Mouse (Mus musculus): ENCODE data around the gene Pou3f1. TPM values are rescaled to one million over a fixed set of nuclear protein-coding genes. Genes with fewer than 3 reads are reported as not detected.

The Pou3f1 gene
- polyA plus RNA-seq, 1 experiment from 2014 or later = 0.10 TPM

- Histone ChIP-seq H3K9ac (replicated peaks; ENCODE audit: low read depth, low read length) (no peak overlapping the region), H3K9me3 (ENCODE audit: control insufficient read depth, low read depth, low read length) (no peaks in the 10 kb centered on the region), H3K36me3 (ENCODE audit: control insufficient read depth, insufficient read depth, low read length) (no peaks in the 10 kb centered on the region), H3K4me1 (ENCODE audit: control insufficient read depth, insufficient read depth, low read length) (0 out of 2 replicates have a peak, but pooled peaks cover 7% of the 10 kb centered on the region), H3K27me3 (ENCODE audit: control insufficient read depth, insufficient read depth, low read length) (no peaks in the 10 kb centered on the region), H3K27ac (ENCODE audit: low read length) (no peak overlapping the region), H3K4me2 (replicated peaks; ENCODE audit: low read depth, low read length) (no peak overlapping the region), H3K4me3 (ENCODE audit: low read depth, low read length) (no peak overlapping the region)
- no peak for ATAC-seq (ENCODE audit: insufficient number of reproducible peaks, insufficient read depth, low FRiP score, low read depth)
- WGBS = 84% methylated on average over 9 of the region's 9 CpGs
Observed at GRCm38 (mm10) chr4:124643859-124644258, 12.7 kb upstream of the Pou3f1 start.

- H3K4me3 ChIP-seq (ENCODE audit: low read depth, low read length) = no peak overlapping the region
- H3K9ac ChIP-seq (replicated peaks; ENCODE audit: low read depth, low read length) = no peak overlapping the region
- H3K27ac ChIP-seq (ENCODE audit: low read length) = no peak overlapping the region
- no peaks in the 10 kb centered on the region for H3K27me3 ChIP-seq (ENCODE audit: control insufficient read depth, insufficient read depth, low read length)
- no peaks in the 10 kb centered on the region for H3K36me3 ChIP-seq (ENCODE audit: control insufficient read depth, insufficient read depth, low read length)
- peak; percentile 66; the same call in 1 of the 2 replicates for ATAC-seq (ENCODE audit: insufficient number of reproducible peaks, insufficient read depth, low FRiP score, low read depth)
- whole genome bisulfite sequencing = 10% methylated on average over 3 of the region's 3 CpGs
- 0 out of 2 replicates have a peak, but pooled peaks cover 7% of the 10 kb centered on the region for H3K4me1 ChIP-seq (ENCODE audit: control insufficient read depth, insufficient read depth, low read length)
- no peak overlapping the region for H3K4me2 ChIP-seq (replicated peaks; ENCODE audit: low read depth, low read length)
- no peaks in the 10 kb centered on the region for H3K9me3 ChIP-seq (ENCODE audit: control insufficient read depth, low read depth, low read length)
Observed at GRCm38 (mm10) chr4:124644974-124645433, 11.6 kb upstream of the Pou3f1 start.

DNA sequence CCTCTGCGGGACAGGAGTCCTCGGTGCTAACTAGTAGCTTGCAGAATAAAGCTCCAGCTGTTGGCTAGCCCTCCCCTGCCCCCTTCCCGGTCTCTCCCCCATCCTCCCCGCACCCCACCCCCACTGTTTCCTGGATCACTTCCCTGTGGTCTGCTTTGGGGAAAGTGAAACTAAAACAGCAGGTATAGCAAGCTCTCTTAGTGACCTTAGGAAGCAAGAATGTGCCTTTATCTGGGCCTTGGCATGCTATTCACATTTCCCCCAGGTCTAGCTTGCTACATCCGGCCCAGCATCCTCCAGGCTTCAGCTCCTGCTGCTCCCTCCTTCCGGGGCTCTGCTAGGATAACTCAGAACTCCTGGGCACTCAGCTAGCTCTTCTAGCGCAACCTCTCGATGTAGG lies 10.0 kb upstream of the Pou3f1 start:
- no peak overlapping the region for H3K27ac ChIP-seq (ENCODE audit: low read length)
- no peak overlapping the region for H3K4me3 ChIP-seq (ENCODE audit: low read depth, low read length)
- no peaks in the 10 kb centered on the region for H3K36me3 ChIP-seq (ENCODE audit: control insufficient read depth, insufficient read depth, low read length)
- no peak for ATAC-seq (ENCODE audit: insufficient number of reproducible peaks, insufficient read depth, low FRiP score, low read depth)
- no peak overlapping the region for H3K9ac ChIP-seq (replicated peaks; ENCODE audit: low read depth, low read length)
- H3K9me3 ChIP-seq (ENCODE audit: control insufficient read depth, low read depth, low read length) = no peaks in the 10 kb centered on the region
- no peaks in the 10 kb centered on the region for H3K27me3 ChIP-seq (ENCODE audit: control insufficient read depth, insufficient read depth, low read length)
- 15% methylated on average over 8 of the region's 8 CpGs for WGBS
- 0 out of 2 replicates have a peak, but pooled peaks cover 7% of the 10 kb centered on the region for H3K4me1 ChIP-seq (ENCODE audit: control insufficient read depth, insufficient read depth, low read length)
- peak overlapping the region; percentile 6; the same call in 1 of the 2 replicates for H3K4me2 ChIP-seq (replicated peaks; ENCODE audit: low read depth, low read length)

- no peak overlapping the region for H3K9ac ChIP-seq (replicated peaks; ENCODE audit: low read depth, low read length)
Observed at GRCm38 (mm10) chr4:124647909-124648308, 8.7 kb upstream of the Pou3f1 start.

GRCm38 (mm10) chr4:124652886-124653285 lies 3.7 kb upstream of the Pou3f1 start:
- WGBS = 8% methylated on average over 9 of the region's 9 CpGs
- no peak overlapping the region for H3K4me2 ChIP-seq (replicated peaks; ENCODE audit: low read depth, low read length)
- peaks cover 9% of the 10 kb centered on the region; the same call in 1 of the 2 replicates for H3K4me1 ChIP-seq (ENCODE audit: control insufficient read depth, insufficient read depth, low read length)
- no peaks in the 10 kb centered on the region for H3K9me3 ChIP-seq (ENCODE audit: control insufficient read depth, low read depth, low read length)
- H3K4me3 ChIP-seq (ENCODE audit: low read depth, low read length) = no peak overlapping the region
- ATAC-seq (ENCODE audit: insufficient number of reproducible peaks, insufficient read depth, low FRiP score, low read depth) = no peak
- no peak overlapping the region for H3K9ac ChIP-seq (replicated peaks; ENCODE audit: low read depth, low read length)
- no peak overlapping the region for H3K27ac ChIP-seq (ENCODE audit: low read length)
- peaks cover 28% of the 10 kb centered on the region for H3K27me3 ChIP-seq (ENCODE audit: control insufficient read depth, insufficient read depth, low read length)
- H3K36me3 ChIP-seq (ENCODE audit: control insufficient read depth, insufficient read depth, low read length) = no peaks in the 10 kb centered on the region

More at GRCm38 (mm10) chr4:124647909-124648308, 8.7 kb upstream of the Pou3f1 start:
- ATAC-seq (ENCODE audit: insufficient number of reproducible peaks, insufficient read depth, low FRiP score, low read depth) = no peak
- H3K4me1 ChIP-seq (ENCODE audit: control insufficient read depth, insufficient read depth, low read length) = 0 out of 2 replicates have a peak, but pooled peaks cover 7% of the 10 kb centered on the region
- H3K36me3 ChIP-seq (ENCODE audit: control insufficient read depth, insufficient read depth, low read length) = no peaks in the 10 kb centered on the region
- no peaks in the 10 kb centered on the region for H3K9me3 ChIP-seq (ENCODE audit: control insufficient read depth, low read depth, low read length)
- H3K27me3 ChIP-seq (ENCODE audit: control insufficient read depth, insufficient read depth, low read length) = no peaks in the 10 kb centered on the region
- WGBS = 35% methylated on average over 5 of the region's 5 CpGs
- H3K4me2 ChIP-seq (replicated peaks; ENCODE audit: low read depth, low read length) = no peak overlapping the region
- H3K4me3 ChIP-seq (ENCODE audit: low read depth, low read length) = no peak overlapping the region
- H3K27ac ChIP-seq (ENCODE audit: low read length) = no peak overlapping the region

DNA sequence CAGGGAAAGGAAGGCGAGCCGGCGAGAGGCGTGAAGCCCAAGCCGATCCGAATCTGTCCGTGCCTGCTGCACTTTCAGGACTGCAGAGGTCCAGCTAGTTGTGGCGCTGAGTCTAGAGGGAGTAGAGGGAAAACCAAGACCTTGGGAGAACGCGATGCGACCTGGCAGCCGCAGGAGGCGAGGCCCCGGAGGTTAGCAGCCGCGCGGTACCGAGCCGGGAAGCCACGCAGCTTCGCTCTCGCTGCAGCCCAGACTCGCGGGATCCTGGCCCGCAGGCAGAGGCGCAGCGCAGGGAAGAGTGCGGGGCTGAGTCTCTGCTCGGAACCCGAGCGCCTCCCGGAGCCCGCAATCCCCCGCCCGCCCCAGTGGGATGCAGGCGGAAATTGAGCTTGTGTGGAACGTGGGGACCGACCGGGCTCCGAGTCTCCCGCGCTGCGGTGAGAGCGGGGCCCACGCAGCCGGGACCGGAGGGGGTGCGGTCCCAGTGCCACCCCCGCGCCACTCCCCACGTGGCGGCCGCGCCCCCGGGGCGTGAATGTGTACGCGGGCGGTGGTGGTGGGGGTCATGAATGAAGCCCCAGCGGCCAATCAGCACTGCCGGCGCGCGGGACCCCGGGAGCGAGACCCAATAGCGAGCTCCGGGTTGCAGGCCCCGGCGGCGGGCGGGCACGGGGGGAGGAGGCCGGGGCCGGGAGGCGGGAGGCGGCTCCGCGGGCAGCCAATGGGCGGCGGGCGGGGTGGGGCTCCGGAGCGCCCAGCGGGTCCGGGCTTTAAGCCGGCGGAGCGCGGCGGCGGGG lies 445 bp downstream of the Pou3f1 start:
- H3K36me3 ChIP-seq (ENCODE audit: control insufficient read depth, insufficient read depth, low read length) = no peaks in the 10 kb centered on the region
- no peak overlapping the region for H3K27ac ChIP-seq (ENCODE audit: low read length)
- H3K4me2 ChIP-seq (replicated peaks; ENCODE audit: low read depth, low read length) = peak overlapping the region; percentile 93
- H3K4me3 ChIP-seq (ENCODE audit: low read depth, low read length) = peak overlapping the region; percentile 62
- WGBS = under 1% methylated on average over 79 of the region's 92 CpGs
- H3K9ac ChIP-seq (replicated peaks; ENCODE audit: low read depth, low read length) = no peak overlapping the region; the same call in 1 of the 2 replicates
- peak; percentile 91 for ATAC-seq (ENCODE audit: insufficient number of reproducible peaks, insufficient read depth, low FRiP score, low read depth)
- H3K27me3 ChIP-seq (ENCODE audit: control insufficient read depth, insufficient read depth, low read length) = peaks cover 57% of the 10 kb centered on the region
- H3K9me3 ChIP-seq (ENCODE audit: control insufficient read depth, low read depth, low read length) = no peaks in the 10 kb centered on the region
- peaks cover 13% of the 10 kb centered on the region; the same call in 1 of the 2 replicates for H3K4me1 ChIP-seq (ENCODE audit: control insufficient read depth, insufficient read depth, low read length)

DNA sequence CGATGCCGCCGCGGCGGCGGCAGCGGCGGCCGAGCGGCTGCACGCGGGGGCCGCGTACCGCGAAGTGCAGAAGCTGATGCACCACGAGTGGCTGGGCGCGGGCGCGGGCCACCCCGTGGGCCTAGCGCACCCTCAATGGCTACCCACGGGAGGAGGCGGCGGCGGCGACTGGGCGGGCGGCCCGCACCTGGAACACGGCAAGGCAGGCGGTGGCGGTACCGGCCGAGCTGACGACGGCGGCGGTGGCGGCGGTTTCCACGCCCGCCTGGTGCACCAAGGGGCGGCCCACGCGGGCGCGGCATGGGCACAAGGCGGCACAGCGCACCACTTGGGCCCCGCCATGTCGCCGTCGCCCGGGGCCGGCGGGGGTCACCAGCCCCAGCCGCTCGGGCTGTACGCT lies 1.2 kb downstream of the Pou3f1 start:
- no peaks in the 10 kb centered on the region for H3K36me3 ChIP-seq (ENCODE audit: control insufficient read depth, insufficient read depth, low read length)
- H3K4me2 ChIP-seq (replicated peaks; ENCODE audit: low read depth, low read length) = peak overlapping the region; percentile 93
- peaks cover 60% of the 10 kb centered on the region for H3K27me3 ChIP-seq (ENCODE audit: control insufficient read depth, insufficient read depth, low read length)
- no peak overlapping the region; the same call in 1 of the 2 replicates for H3K9ac ChIP-seq (replicated peaks; ENCODE audit: low read depth, low read length)
- peak; percentile 24; the same call in 1 of the 2 replicates for ATAC-seq (ENCODE audit: insufficient number of reproducible peaks, insufficient read depth, low FRiP score, low read depth)
- no peak overlapping the region for H3K27ac ChIP-seq (ENCODE audit: low read length)
- H3K4me3 ChIP-seq (ENCODE audit: low read depth, low read length) = peak overlapping the region; percentile 62
- peaks cover 13% of the 10 kb centered on the region; the same call in 1 of the 2 replicates for H3K4me1 ChIP-seq (ENCODE audit: control insufficient read depth, insufficient read depth, low read length)
- H3K9me3 ChIP-seq (ENCODE audit: control insufficient read depth, low read depth, low read length) = no peaks in the 10 kb centered on the region
- WGBS = 0% methylated on average over 46 of the region's 61 CpGs

DNA sequence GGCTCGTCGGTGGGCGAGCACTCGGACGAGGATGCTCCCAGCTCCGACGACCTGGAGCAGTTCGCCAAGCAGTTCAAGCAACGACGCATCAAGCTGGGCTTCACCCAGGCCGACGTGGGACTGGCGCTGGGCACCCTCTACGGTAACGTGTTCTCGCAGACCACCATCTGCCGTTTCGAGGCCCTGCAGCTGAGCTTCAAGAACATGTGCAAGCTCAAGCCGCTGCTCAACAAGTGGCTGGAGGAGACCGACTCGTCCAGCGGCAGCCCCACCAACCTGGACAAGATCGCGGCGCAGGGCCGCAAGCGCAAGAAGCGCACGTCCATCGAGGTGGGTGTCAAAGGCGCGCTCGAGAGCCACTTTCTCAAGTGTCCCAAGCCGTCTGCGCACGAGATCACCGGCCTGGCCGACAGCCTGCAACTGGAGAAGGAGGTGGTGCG lies 1.8 kb downstream of the Pou3f1 start:
- Histone ChIP-seq H3K36me3 (ENCODE audit: control insufficient read depth, insufficient read depth, low read length) (no peaks in the 10 kb centered on the region), H3K4me1 (ENCODE audit: control insufficient read depth, insufficient read depth, low read length) (peaks cover 13% of the 10 kb centered on the region; the same call in 1 of the 2 replicates), H3K27ac (ENCODE audit: low read length) (no peak overlapping the region), H3K9ac (replicated peaks; ENCODE audit: low read depth, low read length) (no peak overlapping the region), H3K4me3 (ENCODE audit: low read depth, low read length) (peak overlapping the region; percentile 62), H3K9me3 (ENCODE audit: control insufficient read depth, low read depth, low read length) (no peaks in the 10 kb centered on the region), H3K27me3 (ENCODE audit: control insufficient read depth, insufficient read depth, low read length) (peaks cover 60% of the 10 kb centered on the region), H3K4me2 (replicated peaks; ENCODE audit: low read depth, low read length) (peak overlapping the region; percentile 93; the same call in 1 of the 2 replicates)
- 2% methylated on average over 39 of the region's 39 CpGs for WGBS
- no peak for ATAC-seq (ENCODE audit: insufficient number of reproducible peaks, insufficient read depth, low FRiP score, low read depth)

Measured in stomach, embryonic 14.5 days (tissue).